Mouse (Mus musculus) liver, postnatal 0 days (tissue): ENCODE results near the gene Pigp.

ENCODE experiments used
- CTCF ChIP-seq: sonication (generic); IDR thresholded peaks from 2 replicates; pipeline ENCODE4 v1.5.1; 2016; ENCODE audit warnings: antibody characterized with exemption, low read depth
- EP300 ChIP-seq: IDR thresholded peaks from 2 replicates; pipeline ENCODE4 v1.6.1; 2016; ENCODE audit warnings: antibody characterized with exemption, low read depth, mild to moderate bottlenecking

DNA sequence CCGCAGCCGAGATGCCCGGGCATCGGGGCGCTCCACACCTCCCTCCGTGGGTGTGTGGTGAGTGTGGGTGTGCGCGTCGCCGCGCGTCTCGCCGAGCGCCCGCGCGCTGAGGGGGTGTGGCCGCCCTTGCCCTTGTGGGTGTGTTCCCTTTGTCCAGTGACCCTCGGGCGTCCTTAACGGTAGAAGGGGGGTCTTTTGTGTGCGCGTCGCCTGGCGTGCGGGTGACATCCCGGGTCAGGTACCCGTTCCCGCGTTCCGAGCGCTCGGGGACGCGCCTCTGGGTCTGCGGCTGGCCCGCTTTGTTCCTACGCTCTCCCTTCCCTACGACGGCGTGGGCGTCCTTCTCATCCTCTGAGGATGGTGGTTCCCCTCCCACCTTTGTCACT lies 734 bp downstream of the Pigp start:
- no peak for TF ChIP-seq CTCF
- no peak for TF ChIP-seq EP300
